Mouse (Mus musculus) fibroblast of lung, adult 2 months (primary cell): ENCODE results near the gene Syne1.

ENCODE experiments used
- DNase-seq: peaks from one replicate; pipeline ENCODE4 v3.0.0-alpha.2; 2011; ENCODE audit warnings: low read depth

Gene Syne1

GRCm38 (mm10) chr10:5139246-5139931, 411.9 kb downstream of the Syne1 start:
- no peak for DNase-seq

GRCm38 (mm10) chr10:5132050-5132449, 419.2 kb downstream of the Syne1 start:
- no peak for DNase-seq

GRCm38 (mm10) chr10:5130495-5130894, 420.8 kb downstream of the Syne1 start:
- DNase-seq = no peak

GRCm38 (mm10) chr10:5124757-5125156, 426.5 kb downstream of the Syne1 start:
- DNase-seq = no peak

- DNase-seq = no peak
These were observed 434.6 kb downstream of the Syne1 start for GRCm38 (mm10) chr10:5116720-5117119.

- DNase-seq = no peak
These were observed 435.1 kb downstream of the Syne1 start for GRCm38 (mm10) chr10:5116155-5116554.

GRCm38 (mm10) chr10:5110773-5111172, 440.5 kb downstream of the Syne1 start:
- no peak for DNase-seq

- DNase-seq = no peak
These were observed 453.5 kb downstream of the Syne1 start for GRCm38 (mm10) chr10:5097754-5098137.

- no peak for DNase-seq
These were observed 454.1 kb downstream of the Syne1 start for GRCm38 (mm10) chr10:5096996-5097753.

- DNase-seq = no peak
These were observed 462.1 kb downstream of the Syne1 start for GRCm38 (mm10) chr10:5089133-5089532.

- DNase-seq = no peak
These were observed 463.9 kb downstream of the Syne1 start for GRCm38 (mm10) chr10:5087336-5087735.

GRCm38 (mm10) chr10:5086329-5086728, 465.0 kb downstream of the Syne1 start:
- no peak for DNase-seq

GRCm38 (mm10) chr10:5085792-5086191, 465.5 kb downstream of the Syne1 start:
- peak; percentile 49 for DNase-seq

- no peak for DNase-seq
These were observed 467.6 kb downstream of the Syne1 start for GRCm38 (mm10) chr10:5083716-5084115.

GRCm38 (mm10) chr10:5079945-5080468, 471.3 kb downstream of the Syne1 start:
- DNase-seq = no peak

- no peak for DNase-seq
These were observed 475.6 kb downstream of the Syne1 start for GRCm38 (mm10) chr10:5075724-5076123.

GRCm38 (mm10) chr10:5072054-5072453, 479.2 kb downstream of the Syne1 start:
- no peak for DNase-seq

- no peak for DNase-seq
These were observed 480.4 kb downstream of the Syne1 start for GRCm38 (mm10) chr10:5070941-5071231.

GRCm38 (mm10) chr10:5070168-5070940, 480.9 kb downstream of the Syne1 start:
- no peak for DNase-seq

GRCm38 (mm10) chr10:5068676-5069265, 482.5 kb downstream of the Syne1 start, which contains the start of gene Gm10097:
Gm10097 (plus strand) TSS chr10:5069192.
- no peak for DNase-seq

- no peak for DNase-seq
These were observed 484.2 kb downstream of the Syne1 start for GRCm38 (mm10) chr10:5067113-5067512.

GRCm38 (mm10) chr10:5059983-5060382, 491.3 kb downstream of the Syne1 start:
- DNase-seq = no peak
